Mouse (Mus musculus) olfactory bulb, adult 2 months (tissue): ENCODE results near the gene Gm10354.
"Not testable (repeated sequence)": the region's sequence is repeated elsewhere in the genome, so short reads cannot be mapped to it uniquely, and the experiment has no call there.

Source experiments
- CTCF ChIP-seq: fragments of 200-500 bp; IDR thresholded peaks from 2 replicates; pipeline ENCODE4 v1.5.1; 2012; ENCODE audit warnings: low read depth, mild to moderate bottlenecking, low read length, moderate library complexity; ENCODE audit not compliant: insufficient read depth
- POLR2A ChIP-seq: fragments of 200-500 bp; IDR thresholded peaks from 2 replicates; pipeline ENCODE4 v1.6.1; 2012; ENCODE audit warnings: mild to moderate bottlenecking, low read depth, low read length, moderate library complexity; ENCODE audit not compliant: insufficient read depth

DNA sequence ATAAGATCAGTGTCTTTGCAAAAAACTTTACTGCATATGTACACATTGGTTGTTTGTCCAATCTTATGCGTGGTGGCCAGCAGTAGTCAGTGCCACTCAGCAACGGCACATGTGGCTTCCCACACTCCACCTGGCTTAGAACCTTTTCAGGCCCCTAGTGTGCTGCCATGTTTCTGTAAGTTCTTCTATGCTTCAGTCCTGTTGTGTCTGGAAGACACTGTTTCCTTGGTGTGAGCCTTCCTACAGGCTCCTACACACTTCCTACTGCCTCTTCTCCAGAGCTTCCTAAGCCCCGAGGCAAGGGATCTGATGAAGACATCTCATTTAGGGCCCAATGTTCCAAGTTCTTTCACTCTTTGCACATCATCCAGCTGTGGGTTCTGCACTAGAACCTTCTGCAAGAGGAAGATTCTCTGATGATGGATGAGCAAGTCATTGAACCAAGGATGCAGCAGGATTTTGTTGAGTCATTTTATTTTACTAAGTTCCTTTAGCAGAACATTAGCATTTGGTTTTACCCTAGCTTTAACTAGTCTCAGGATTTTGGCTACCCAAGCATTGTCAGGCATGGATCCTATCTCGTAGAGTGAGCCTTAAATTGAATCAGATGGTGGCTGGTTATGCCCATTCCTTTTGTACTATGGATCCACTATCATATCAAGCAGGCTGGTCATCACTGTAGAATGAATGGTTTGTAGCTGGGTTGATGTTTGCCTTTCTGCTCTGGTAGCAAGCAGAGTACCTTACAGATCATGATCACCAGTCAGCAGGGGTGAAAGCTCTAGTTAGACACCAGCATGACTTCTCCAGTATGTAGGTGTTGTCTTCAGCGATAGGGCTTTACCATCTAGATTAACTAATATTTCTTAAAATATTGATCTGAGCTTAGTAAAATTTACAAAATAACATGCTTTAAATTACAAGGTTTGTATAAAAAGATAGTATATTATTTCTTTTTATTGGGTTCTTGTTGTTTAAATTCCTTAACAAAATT lies 26.1 kb upstream of the Gm10354 start:
- TF ChIP-seq CTCF, POLR2A: not testable (repeated sequence)
